Mouse (Mus musculus) heart, embryonic 11.5 days (tissue): ENCODE data around the gene Abcb5. TPM values are rescaled to one million over a fixed set of nuclear protein-coding genes. Genes with fewer than 3 reads are reported as not detected.
A peak's percentile ranks its signal among the peaks of the same experiment; 100 is the strongest.

Source experiments
- ATAC-seq: fragments of 200-750 bp; cut with Nextera tagmentation; replicated peaks from 2 replicates; pipeline ENCODE4 v1.8.0; 2017; ENCODE audit warnings: moderate library complexity; ENCODE audit not compliant: insufficient number of reproducible peaks, low FRiP score, low TSS enrichment
- H3K27ac ChIP-seq: fragments of 300-500 bp; sonication (generic); 2 replicates; pipeline ENCODE4 v1.5.1; 2014; ENCODE audit warnings: mild to moderate bottlenecking, low read depth, low read length
- H3K27me3 ChIP-seq: fragments of 300-500 bp; sonication (generic); 2 replicates; pipeline ENCODE4 v1.6.1; 2014; ENCODE audit warnings: mild to moderate bottlenecking, low read length, mixed read lengths; ENCODE audit not compliant: control insufficient read depth, insufficient read depth
- H3K36me3 ChIP-seq: fragments of 300-500 bp; sonication (generic); 2 replicates; pipeline ENCODE4 v1.6.1; 2014; ENCODE audit warnings: mild to moderate bottlenecking, low read length, moderate library complexity, mixed read lengths; ENCODE audit not compliant: control insufficient read depth, insufficient read depth
- H3K4me1 ChIP-seq: fragments of 300-500 bp; sonication (generic); 2 replicates; pipeline ENCODE4 v1.6.1; 2014; ENCODE audit warnings: low read length; ENCODE audit not compliant: control insufficient read depth, insufficient read depth
- H3K4me2 ChIP-seq: fragments of 300-500 bp; sonication (generic); 2 replicates; pipeline ENCODE4 v1.6.1; 2014; ENCODE audit warnings: mild to moderate bottlenecking, moderate library complexity
- H3K4me3 ChIP-seq: fragments of 300-500 bp; sonication (generic); 2 replicates; pipeline ENCODE4 v1.5.1; 2014; ENCODE audit warnings: low read depth, low read length
- H3K9ac ChIP-seq: fragments of 300-500 bp; sonication (generic); 2 replicates; pipeline ENCODE4 v1.6.1; 2014; ENCODE audit warnings: mild to moderate bottlenecking, low read depth, low read length, moderate library complexity
- H3K9me3 ChIP-seq: fragments of 300-500 bp; sonication (generic); replicated peaks from 2 replicates; pipeline ENCODE4 v1.6.1; 2016; ENCODE audit warnings: low read length; ENCODE audit not compliant: control insufficient read depth
- WGBS: fragments of 180-500 bp; shearing (Covaris S2); extraction: QIAGEN DNeasy Blood & Tissue Kit; methylation state at CpG from one replicate; pipeline ENCODE4 v1.1.7; 2014; ENCODE audit not compliant: insufficient replicate concordance; 5-methylcytosine and 5-hydroxymethylcytosine counted together
- polyA plus RNA-seq: library from polyadenylated mRNA; unstranded; fragments of >200 nt; fragmentation: Nextera tagmentation; extraction: Ambion mirVana; gene quantifications from 2 replicates; pipeline ENCODE4 v1.2.1, GENCODE M21; 2014

The Abcb5 gene
- polyA plus RNA-seq, 1 experiment from 2014 or later, result 0.13 TPM

GRCm38 (mm10) chr12:118910360-118910759 lies 55.9 kb downstream of the Abcb5 start:
- no peaks in the 10 kb centered on the region for H3K27me3 ChIP-seq
- no peaks in the 10 kb centered on the region for H3K36me3 ChIP-seq
- H3K9me3 ChIP-seq, result no peaks in the 10 kb centered on the region
- no peaks in the 10 kb centered on the region for H3K4me1 ChIP-seq
- WGBS, result 59% methylated on average over 2 of the region's 2 CpGs
- H3K4me3 ChIP-seq, result no peak overlapping the region
- no peak overlapping the region for H3K4me2 ChIP-seq
- no peak for ATAC-seq
- no peak overlapping the region for H3K9ac ChIP-seq
- H3K27ac ChIP-seq, result no peak overlapping the region

GRCm38 (mm10) chr12:118902249-118902648 lies 64.0 kb downstream of the Abcb5 start:
- no peak overlapping the region for H3K4me2 ChIP-seq
- H3K4me3 ChIP-seq, result no peak overlapping the region
- no peak overlapping the region for H3K9ac ChIP-seq
- no peaks in the 10 kb centered on the region for H3K27me3 ChIP-seq
- H3K4me1 ChIP-seq, result no peaks in the 10 kb centered on the region
- ATAC-seq, result no peak
- 36% methylated on average over 5 of the region's 5 CpGs for WGBS
- no peaks in the 10 kb centered on the region for H3K36me3 ChIP-seq
- H3K27ac ChIP-seq, result no peak overlapping the region
- no peaks in the 10 kb centered on the region for H3K9me3 ChIP-seq

- no peak overlapping the region for H3K27ac ChIP-seq
- no peaks in the 10 kb centered on the region for H3K36me3 ChIP-seq
- no peaks in the 10 kb centered on the region for H3K9me3 ChIP-seq
- no peak overlapping the region for H3K4me2 ChIP-seq
- WGBS, result 67% methylated on average over 2 of the region's 2 CpGs
- H3K4me1 ChIP-seq, result no peaks in the 10 kb centered on the region
- H3K9ac ChIP-seq, result no peak overlapping the region
- no peak overlapping the region for H3K4me3 ChIP-seq
- H3K27me3 ChIP-seq, result no peaks in the 10 kb centered on the region
- ATAC-seq, result no peak
Observed at GRCm38 (mm10) chr12:118887964-118888363, 78.3 kb downstream of the Abcb5 start.

GRCm38 (mm10) chr12:118882790-118883189 lies 83.4 kb downstream of the Abcb5 start:
- no peaks in the 10 kb centered on the region for H3K27me3 ChIP-seq
- no peak overlapping the region for H3K4me2 ChIP-seq
- H3K4me1 ChIP-seq, result no peaks in the 10 kb centered on the region
- no peak overlapping the region for H3K9ac ChIP-seq
- ATAC-seq, result no peak
- no peaks in the 10 kb centered on the region for H3K9me3 ChIP-seq
- H3K27ac ChIP-seq, result no peak overlapping the region
- H3K4me3 ChIP-seq, result no peak overlapping the region
- no peaks in the 10 kb centered on the region for H3K36me3 ChIP-seq

GRCm38 (mm10) chr12:118872673-118873072 lies 93.5 kb downstream of the Abcb5 start:
- H3K27me3 ChIP-seq, result no peaks in the 10 kb centered on the region
- H3K4me2 ChIP-seq, result no peak overlapping the region
- ATAC-seq, result no peak
- H3K36me3 ChIP-seq, result no peaks in the 10 kb centered on the region
- WGBS, result 40% methylated on average over 8 of the region's 8 CpGs
- H3K9ac ChIP-seq, result no peak overlapping the region
- no peaks in the 10 kb centered on the region for H3K4me1 ChIP-seq
- H3K4me3 ChIP-seq, result no peak overlapping the region
- H3K27ac ChIP-seq, result no peak overlapping the region
- H3K9me3 ChIP-seq, result no peaks in the 10 kb centered on the region

- no peak overlapping the region for H3K9ac ChIP-seq
- H3K27me3 ChIP-seq, result peaks cover 24% of the 10 kb centered on the region
- H3K4me1 ChIP-seq, result 0 out of 2 replicates have a peak, but pooled peaks cover 3% of the 10 kb centered on the region
- H3K4me2 ChIP-seq, result no peak overlapping the region
- 1% methylated on average over 7 of the region's 7 CpGs for WGBS
- no peak overlapping the region for H3K27ac ChIP-seq
- H3K9me3 ChIP-seq, result no peaks in the 10 kb centered on the region
- no peaks in the 10 kb centered on the region for H3K36me3 ChIP-seq
- no peak for ATAC-seq
- H3K4me3 ChIP-seq, result no peak overlapping the region
Observed at GRCm38 (mm10) chr12:118856151-118856550, 110.1 kb downstream of the Abcb5 start.

GRCm38 (mm10) chr12:118854831-118855453 lies 111.3 kb downstream of the Abcb5 start:
- H3K36me3 ChIP-seq, result no peaks in the 10 kb centered on the region
- no peaks in the 10 kb centered on the region for H3K9me3 ChIP-seq
- no peak overlapping the region for H3K27ac ChIP-seq
- H3K9ac ChIP-seq, result peak overlapping the region; percentile 63
- H3K4me2 ChIP-seq, result peak overlapping the region; percentile 77
- peaks cover 31% of the 10 kb centered on the region for H3K27me3 ChIP-seq
- H3K4me3 ChIP-seq, result peak overlapping the region; percentile 57
- ATAC-seq, result peak; percentile 92
- under 1% methylated on average over 34 of the region's 34 CpGs for WGBS
- 0 out of 2 replicates have a peak, but pooled peaks cover 3% of the 10 kb centered on the region for H3K4me1 ChIP-seq

GRCm38 (mm10) chr12:118854401-118854800 lies 111.8 kb downstream of the Abcb5 start:
- no peak for ATAC-seq
- peaks cover 36% of the 10 kb centered on the region for H3K27me3 ChIP-seq
- WGBS, result 2% methylated on average over 10 of the region's 10 CpGs

GRCm38 (mm10) chr12:118853331-118853730 lies 112.9 kb downstream of the Abcb5 start:
- H3K27me3 ChIP-seq, result peaks cover 47% of the 10 kb centered on the region
- no peak overlapping the region for H3K4me2 ChIP-seq
- H3K36me3 ChIP-seq, result no peaks in the 10 kb centered on the region
- WGBS, result 3% methylated on average over 3 of the region's 3 CpGs
- ATAC-seq, result no peak
- no peak overlapping the region for H3K27ac ChIP-seq
- H3K9ac ChIP-seq, result no peak overlapping the region
- H3K4me1 ChIP-seq, result peaks cover 12% of the 10 kb centered on the region; the same call in 1 of the 2 replicates
- no peaks in the 10 kb centered on the region for H3K9me3 ChIP-seq
- H3K4me3 ChIP-seq, result no peak overlapping the region

More at GRCm38 (mm10) chr12:118854401-118854800, 111.8 kb downstream of the Abcb5 start:
- Histone ChIP-seq H3K4me2 (peak overlapping the region; percentile 77), H3K36me3 (no peaks in the 10 kb centered on the region), H3K4me1 (peaks cover 4% of the 10 kb centered on the region; the same call in 1 of the 2 replicates), H3K9ac (peak overlapping the region; percentile 63), H3K9me3 (no peaks in the 10 kb centered on the region), H3K4me3 (peak overlapping the region; percentile 57), H3K27ac (no peak overlapping the region)
